Mouse (Mus musculus) ES-Bruce4 (cell line): Measurements from ENCODE around the gene Rab40c.

ENCODE experiments used
- CTCF ChIP-seq: IDR thresholded peaks from one replicate; pipeline ENCODE4 v1.8.1; 2011; ENCODE audit warnings: low read depth, low read length
- EP300 ChIP-seq: IDR thresholded peaks from 2 replicates; pipeline ENCODE4 v1.6.1; 2011; ENCODE audit warnings: low read depth, low read length; ENCODE audit not compliant: insufficient read depth
- POLR2A ChIP-seq: IDR thresholded peaks from one replicate; pipeline ENCODE4 v1.8.1; 2011; ENCODE audit warnings: low read length; ENCODE audit not compliant: insufficient read depth

- TF ChIP-seq CTCF (no peak), POLR2A (no peak), EP300 (no peak)
Observed at GRCm38 (mm10) chr17:25836397-25837075, 83.0 kb downstream of the Rab40c start.
